Mouse (Mus musculus): ENCODE measurements around the gene Ticam1. TPM values are rescaled to one million over a fixed set of nuclear protein-coding genes. Genes with fewer than 3 reads are reported as not detected.

Gene Ticam1
- 9.6 TPM for polyA plus RNA-seq (2015; fragmentation: Illumina TruSeq; extraction: RNeasy Lipid Tissue Mini Kit (QIAGEN cat#74804); ENCODE audit: insufficient read depth, low replicate concordance)

GRCm38 (mm10) chr17:56276643-56277566 lies at the start of gene Ticam1:
TSS of gene Ticam1 (minus strand) at chr17:56276786.

DNA sequence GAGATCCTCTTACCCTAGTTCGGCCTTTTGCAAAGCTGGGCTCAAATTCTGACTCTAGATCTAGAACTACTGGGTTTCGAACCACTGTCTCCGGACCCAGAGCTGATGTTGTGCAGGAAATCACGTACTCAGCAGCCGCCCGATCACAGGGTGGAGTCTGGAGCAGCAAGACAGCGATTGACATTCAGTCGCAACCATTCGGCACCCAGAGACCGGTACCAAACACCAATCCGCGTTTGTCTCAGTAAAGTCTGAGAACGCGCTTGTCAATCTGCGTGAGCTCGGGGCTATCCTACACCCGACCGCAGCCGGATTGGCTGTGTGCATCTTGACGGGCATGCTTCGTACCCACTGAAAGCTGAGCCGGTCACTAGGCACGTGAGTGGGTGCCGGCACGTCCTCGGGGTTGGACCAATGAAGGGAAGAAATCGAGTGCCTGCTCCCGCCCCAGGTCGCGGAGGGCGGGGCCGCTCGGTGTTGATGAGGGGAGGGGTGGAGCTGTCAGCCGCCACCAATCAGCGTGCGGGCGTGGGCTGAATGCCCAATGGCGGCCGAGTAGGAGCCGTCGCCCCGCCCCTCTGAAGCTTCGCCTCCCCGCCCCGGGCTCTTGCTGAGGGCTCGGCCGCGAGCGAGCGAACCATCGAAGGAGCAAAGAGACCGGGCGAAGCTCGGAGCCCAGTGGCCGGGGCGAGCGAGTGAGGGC lies 49.0 kb upstream of the Ticam1 start, which contains the start of gene Kdm4b:
Kdm4b (plus strand) TSS at position 613 of the 703 bp plus-strand sequence.

DNA sequence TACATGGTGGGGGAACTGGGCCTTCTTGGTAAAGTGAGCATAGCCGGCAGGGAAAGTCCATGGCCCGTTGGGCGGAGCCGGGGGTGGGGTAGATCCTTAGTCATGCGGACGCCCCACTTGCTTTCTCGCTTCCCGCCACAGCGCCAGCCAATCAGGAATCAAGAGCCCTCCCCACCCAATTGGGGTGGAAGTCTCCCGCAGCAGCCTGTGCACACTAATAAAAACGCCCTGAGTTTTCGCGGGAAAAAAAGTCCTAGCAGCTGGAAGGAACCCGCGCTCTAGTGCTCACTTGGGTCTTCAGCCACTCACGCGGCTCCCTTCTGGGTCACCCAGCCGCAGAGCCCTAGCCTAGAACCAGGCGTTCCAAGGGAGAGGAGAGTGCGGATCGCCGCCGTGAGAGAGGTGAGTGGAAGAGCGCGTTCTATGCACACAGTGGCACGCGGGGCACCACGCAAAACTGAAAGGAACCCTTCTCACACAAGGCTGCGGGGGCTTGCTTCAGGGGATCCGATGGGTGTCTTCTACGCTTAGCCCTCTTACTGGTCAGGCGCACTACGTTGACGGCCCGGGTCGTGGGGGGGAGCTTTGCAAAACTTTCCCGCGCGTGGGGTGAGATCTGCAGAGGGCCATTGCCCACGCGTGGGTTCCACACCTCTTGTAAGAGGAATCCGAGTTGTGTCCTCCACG lies 26.7 kb upstream of the Ticam1 start, which contains the start of gene Uhrf1:
Uhrf1 (plus strand) TSS at position 162 of the 687 bp plus-strand sequence.

DNA sequence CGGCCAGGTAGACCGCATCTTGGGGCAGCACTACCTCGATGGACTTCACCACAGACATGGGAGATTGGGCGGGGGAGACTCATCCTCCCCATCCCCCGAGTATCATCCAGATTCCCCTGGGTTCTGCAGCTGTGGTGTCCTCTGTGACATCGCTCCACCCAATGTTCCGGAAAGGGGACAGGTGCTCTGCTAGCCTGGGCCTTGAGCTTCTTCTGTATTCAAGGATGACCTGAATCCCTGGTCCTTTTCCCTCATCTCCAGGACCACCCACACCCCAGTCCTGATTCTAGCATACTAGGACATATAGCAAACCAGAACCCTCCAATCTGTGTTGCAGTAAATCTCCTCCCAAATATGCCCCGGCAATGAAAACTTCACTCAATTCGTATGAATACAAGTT lies 23.6 kb upstream of the Ticam1 start, which contains the start of gene Arrdc5:
Arrdc5 (minus strand) TSS at position 101 of the 400 bp plus-strand sequence.

DNA sequence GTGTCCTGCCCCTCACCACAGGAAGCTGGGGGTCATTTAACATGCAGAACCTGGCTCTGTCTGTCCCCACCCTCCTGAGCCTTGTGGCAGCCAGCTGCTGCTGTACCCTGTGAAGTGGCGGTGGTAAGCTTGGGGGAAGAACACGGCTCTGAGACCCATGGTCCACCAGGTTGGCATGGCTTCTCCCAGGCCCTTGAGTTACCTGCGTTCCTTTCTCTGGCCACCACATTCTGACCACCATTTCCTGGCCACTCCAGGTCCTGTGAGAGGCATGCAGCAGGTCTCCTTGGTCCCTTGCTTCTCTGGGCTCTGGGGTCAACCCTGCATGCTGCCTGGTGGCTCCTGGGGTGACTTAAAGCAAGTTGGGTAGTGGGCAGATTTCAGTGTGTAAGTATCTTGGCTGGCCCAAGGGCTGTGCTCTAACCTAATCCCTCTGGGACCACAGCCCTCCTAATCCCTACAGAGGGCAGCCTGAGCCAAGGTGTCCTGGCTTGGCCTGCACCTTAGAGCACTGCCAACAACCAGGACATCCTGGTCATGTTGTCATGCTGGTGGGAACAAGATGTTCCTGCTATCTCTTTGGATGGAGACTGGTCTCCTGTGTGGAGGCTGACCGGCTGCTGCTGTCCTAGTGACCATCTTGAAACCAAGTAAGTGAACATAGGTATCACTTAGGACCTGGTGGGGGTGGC lies 16.1 kb upstream of the Ticam1 start, which contains the start of gene Plin3:
Plin3 (minus strand) TSS at position 343 of the 692 bp plus-strand sequence.

GRCm38 (mm10) chr17:56256239-56256881 lies 20.2 kb downstream of the Ticam1 start, which contains the start of gene Fem1a:
TSS of gene Fem1a (plus strand) at chr17:56256810.

Other genes starting within 250 kb of the Ticam1 start
- 21.0 TPM for gene Sh3gl1, start 240.2 kb downstream of the Ticam1 start, polyA plus RNA-seq (2015; fragmentation: Illumina TruSeq; extraction: RNeasy Lipid Tissue Mini Kit (QIAGEN cat#74804); ENCODE audit: insufficient read depth, low replicate concordance)
- 5.2 TPM for gene Chaf1a, start 236.3 kb downstream of the Ticam1 start, polyA plus RNA-seq (2015; fragmentation: Illumina TruSeq; extraction: RNeasy Lipid Tissue Mini Kit (QIAGEN cat#74804); ENCODE audit: insufficient read depth, low replicate concordance)
- 30.8 TPM for gene Ubxn6, start 201.8 kb downstream of the Ticam1 start, polyA plus RNA-seq (2015; fragmentation: Illumina TruSeq; extraction: RNeasy Lipid Tissue Mini Kit (QIAGEN cat#74804); ENCODE audit: insufficient read depth, low replicate concordance)
- 31.1 TPM for gene Hdgfl2, start 197.2 kb downstream of the Ticam1 start, polyA plus RNA-seq (2015; fragmentation: Illumina TruSeq; extraction: RNeasy Lipid Tissue Mini Kit (QIAGEN cat#74804); ENCODE audit: insufficient read depth, low replicate concordance)
- gene Plin4, start 167.0 kb downstream of the Ticam1 start, polyA plus RNA-seq (2015; fragmentation: Illumina TruSeq; extraction: RNeasy Lipid Tissue Mini Kit (QIAGEN cat#74804); ENCODE audit: insufficient read depth, low replicate concordance), result 0.64 TPM
- gene Plin5, start 159.2 kb downstream of the Ticam1 start, polyA plus RNA-seq (2015; fragmentation: Illumina TruSeq; extraction: RNeasy Lipid Tissue Mini Kit (QIAGEN cat#74804); ENCODE audit: insufficient read depth, low replicate concordance), result 0.11 TPM
- gene Lrg1, start 154.8 kb downstream of the Ticam1 start, polyA plus RNA-seq (2015; fragmentation: Illumina TruSeq; extraction: RNeasy Lipid Tissue Mini Kit (QIAGEN cat#74804); ENCODE audit: insufficient read depth, low replicate concordance), result 2.1 TPM
- 0.68 TPM for gene Sema6b, start 136.4 kb downstream of the Ticam1 start, polyA plus RNA-seq (2015; fragmentation: Illumina TruSeq; extraction: RNeasy Lipid Tissue Mini Kit (QIAGEN cat#74804); ENCODE audit: insufficient read depth, low replicate concordance)
- gene Tnfaip8l1, start 114.3 kb downstream of the Ticam1 start, polyA plus RNA-seq (2015; fragmentation: Illumina TruSeq; extraction: RNeasy Lipid Tissue Mini Kit (QIAGEN cat#74804); ENCODE audit: insufficient read depth, low replicate concordance), result 4.4 TPM
- gene Mydgf, start 92.9 kb downstream of the Ticam1 start, polyA plus RNA-seq (2015; fragmentation: Illumina TruSeq; extraction: RNeasy Lipid Tissue Mini Kit (QIAGEN cat#74804); ENCODE audit: insufficient read depth, low replicate concordance), result 20.5 TPM
- gene Dpp9, start 57.9 kb downstream of the Ticam1 start, polyA plus RNA-seq (2015; fragmentation: Illumina TruSeq; extraction: RNeasy Lipid Tissue Mini Kit (QIAGEN cat#74804); ENCODE audit: insufficient read depth, low replicate concordance), result 9.1 TPM
- 16.3 TPM for gene Fem1a, start 20.0 kb downstream of the Ticam1 start, polyA plus RNA-seq (2015; fragmentation: Illumina TruSeq; extraction: RNeasy Lipid Tissue Mini Kit (QIAGEN cat#74804); ENCODE audit: insufficient read depth, low replicate concordance)
- 8.6 TPM for gene Plin3, start 16.1 kb upstream of the Ticam1 start, polyA plus RNA-seq (2015; fragmentation: Illumina TruSeq; extraction: RNeasy Lipid Tissue Mini Kit (QIAGEN cat#74804); ENCODE audit: insufficient read depth, low replicate concordance)
- gene Arrdc5, start 23.5 kb upstream of the Ticam1 start, polyA plus RNA-seq (2015; fragmentation: Illumina TruSeq; extraction: RNeasy Lipid Tissue Mini Kit (QIAGEN cat#74804); ENCODE audit: insufficient read depth, low replicate concordance), result not detected
- 15.7 TPM for gene Uhrf1, start 26.5 kb upstream of the Ticam1 start, polyA plus RNA-seq (2015; fragmentation: Illumina TruSeq; extraction: RNeasy Lipid Tissue Mini Kit (QIAGEN cat#74804); ENCODE audit: insufficient read depth, low replicate concordance)
- gene Kdm4b, start 49.3 kb upstream of the Ticam1 start, polyA plus RNA-seq (2015; fragmentation: Illumina TruSeq; extraction: RNeasy Lipid Tissue Mini Kit (QIAGEN cat#74804); ENCODE audit: insufficient read depth, low replicate concordance), result 13.3 TPM
- 10.3 TPM for gene Ptprs, start 199.7 kb upstream of the Ticam1 start, polyA plus RNA-seq (2015; fragmentation: Illumina TruSeq; extraction: RNeasy Lipid Tissue Mini Kit (QIAGEN cat#74804); ENCODE audit: insufficient read depth, low replicate concordance)
- gene Znrf4, start 235.6 kb upstream of the Ticam1 start, polyA plus RNA-seq (2015; fragmentation: Illumina TruSeq; extraction: RNeasy Lipid Tissue Mini Kit (QIAGEN cat#74804); ENCODE audit: insufficient read depth, low replicate concordance), result not detected